Mouse (Mus musculus) gastrocnemius, adult 2 months (tissue): ENCODE measurements at regions not wholly inside any gene's neighbourhood (a gene's known extent, or its start where the extent isn't known, plus 50 kb on each side); places are given as distances from the start of the nearest gene placed in this dataset.

ENCODE experiments used
- DNase-seq: peaks from one replicate; pipeline ENCODE4 v3.0.0; 2022
- H3K27ac ChIP-seq: fragments of 200-600 bp; 2 replicates; pipeline ENCODE4 v1.8.1; 2022; ENCODE audit warnings: mild to moderate bottlenecking
- H3K4me3 ChIP-seq: fragments of 200-600 bp; 2 replicates; pipeline ENCODE4 v1.8.1; 2022; ENCODE audit warnings: mild to moderate bottlenecking, moderate library complexity
- CTCF ChIP-seq: fragments of 200-600 bp; IDR thresholded peaks from 2 replicates; pipeline ENCODE4 v1.8.1; 2022; ENCODE audit warnings: antibody characterized with exemption, mild to moderate bottlenecking, moderate library complexity
- intact Hi-C: fragments of 180-260 bp; cut with DNase I; formaldehyde crosslinking; loops from one replicate; pipeline ENCODE4 v1.15.1; 2025

DNA sequence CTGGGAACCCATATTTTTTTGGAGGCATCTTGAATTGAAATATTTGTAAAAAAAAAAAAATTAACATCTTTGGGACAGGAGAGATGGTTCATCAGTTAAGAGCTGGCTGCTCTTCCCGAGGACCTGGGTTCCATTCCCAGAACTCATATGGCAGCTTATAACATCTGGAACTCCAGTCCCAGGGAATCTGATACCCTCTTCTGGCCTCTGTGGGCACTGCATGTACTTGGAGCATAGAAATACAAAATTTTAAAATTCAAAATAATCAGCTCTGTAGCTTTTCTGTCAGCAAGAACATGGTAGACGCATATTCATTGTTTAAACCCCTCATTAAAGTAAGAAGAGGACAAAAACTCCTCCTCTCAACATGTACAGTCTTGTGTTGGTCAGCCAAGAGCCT is 52.0 kb upstream of the Morc2a start:
- DNase-seq = no peak
- H3K4me3 ChIP-seq = no peak overlapping the region
- intact Hi-C loops = no loop called here
- peak; percentile 31 for TF ChIP-seq CTCF
- no peak overlapping the region for H3K27ac ChIP-seq

DNA sequence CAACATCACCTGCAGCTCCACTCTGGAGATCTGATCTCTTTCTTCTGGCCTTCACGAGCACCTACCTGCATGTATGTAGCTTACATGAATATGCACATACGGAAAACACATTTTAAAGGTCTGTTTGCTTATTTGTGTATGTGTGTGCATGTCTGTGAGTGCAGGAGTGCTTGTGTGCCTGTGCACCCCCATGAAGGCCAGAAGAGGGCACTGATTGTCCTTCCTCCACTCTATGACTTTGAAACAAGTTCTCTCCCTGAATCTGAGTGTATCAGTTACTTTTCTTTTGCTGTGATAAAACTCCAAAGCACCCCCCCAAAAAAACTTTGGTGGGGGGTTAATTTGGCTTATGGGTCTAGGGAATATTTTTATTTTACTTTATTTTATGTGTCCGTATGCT is 54.2 kb upstream of the Smtn start:
- DNase-seq = no peak
- TF ChIP-seq CTCF = peak; percentile 8
- H3K4me3 ChIP-seq = no peak overlapping the region
- intact Hi-C loops = no loop called here
- no peak overlapping the region for H3K27ac ChIP-seq

DNA sequence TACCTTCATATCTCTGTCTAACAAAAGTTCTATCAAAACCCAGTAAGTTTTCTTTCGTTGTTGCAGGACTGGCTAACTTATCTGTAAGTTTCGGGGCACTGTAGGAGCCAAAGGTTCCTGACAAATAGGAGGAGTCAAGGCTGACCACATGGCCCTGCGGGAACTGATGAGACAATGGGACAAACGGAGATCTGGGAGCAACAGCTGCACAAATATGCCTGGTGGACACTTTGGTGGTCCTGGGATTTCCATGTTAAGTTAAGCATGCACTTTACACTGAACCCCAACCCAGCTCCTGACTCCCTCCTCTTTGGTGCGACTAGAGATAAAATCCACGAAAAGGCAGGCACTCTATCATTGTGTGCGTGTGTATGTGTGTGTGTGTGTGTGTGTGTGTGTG is 50.7 kb upstream of the Smtn start:
- DNase-seq = no peak
- no peak overlapping the region for H3K27ac ChIP-seq
- intact Hi-C loops = no loop called here
- H3K4me3 ChIP-seq = no peak overlapping the region
- no peak for TF ChIP-seq CTCF
